Mouse (Mus musculus) erythroblast, embryonic 14.5 days (primary cell): ENCODE results near the gene Rem1.

Experiments
- GATA1 ChIP-seq: IDR thresholded peaks from 2 replicates; pipeline ENCODE4 v1.6.1; 2012; ENCODE audit warnings: low read length, inconsistent platforms, mixed read lengths
- TAL1 ChIP-seq: IDR thresholded peaks from 3 replicates; pipeline ENCODE4 v1.6.1; 2012; ENCODE audit warnings: low read length, inconsistent platforms, mixed read lengths

GRCm38 (mm10) chr2:152626774-152627591 is at the start of gene Rem1:
- TF ChIP-seq GATA1 (no peak), TAL1 (no peak)
